Mouse (Mus musculus) yolk sac, embryonic 10.5 days (tissue): ENCODE measurements around the gene Cacna1c.

Source experiments
- DNase-seq: peaks from one replicate; pipeline ENCODE4 v3.0.0-alpha.2; 2017; ENCODE audit warnings: low spot score

Gene Cacna1c

GRCm38 (mm10) chr6:118956234-118956633 is 240.0 kb downstream of the Cacna1c start:
- no peak for DNase-seq

GRCm38 (mm10) chr6:118955777-118956176 is 240.4 kb downstream of the Cacna1c start:
- no peak for DNase-seq

- DNase-seq: no peak
Measured at GRCm38 (mm10) chr6:118954988-118955554, 241.1 kb downstream of the Cacna1c start.

GRCm38 (mm10) chr6:118952377-118952776 is 243.8 kb downstream of the Cacna1c start:
- no peak for DNase-seq

GRCm38 (mm10) chr6:118950190-118950589 is 246.0 kb downstream of the Cacna1c start:
- no peak for DNase-seq

GRCm38 (mm10) chr6:118947286-118947685 is 248.9 kb downstream of the Cacna1c start:
- DNase-seq: no peak

- no peak for DNase-seq
Measured at GRCm38 (mm10) chr6:118946660-118947059, 249.6 kb downstream of the Cacna1c start.

GRCm38 (mm10) chr6:118944093-118944492 is 252.1 kb downstream of the Cacna1c start:
- no peak for DNase-seq

- no peak for DNase-seq
Measured at GRCm38 (mm10) chr6:118941816-118942215, 254.4 kb downstream of the Cacna1c start.

- no peak for DNase-seq
Measured at GRCm38 (mm10) chr6:118941036-118941435, 255.2 kb downstream of the Cacna1c start.

- no peak for DNase-seq
Measured at GRCm38 (mm10) chr6:118939626-118940025, 256.6 kb downstream of the Cacna1c start.

GRCm38 (mm10) chr6:118938386-118939096 is 257.7 kb downstream of the Cacna1c start:
- no peak for DNase-seq

- DNase-seq: no peak
Measured at GRCm38 (mm10) chr6:118937536-118937935, 258.7 kb downstream of the Cacna1c start.

GRCm38 (mm10) chr6:118935520-118936415 is 260.4 kb downstream of the Cacna1c start:
- DNase-seq: no peak

GRCm38 (mm10) chr6:118934243-118934902 is 261.8 kb downstream of the Cacna1c start:
- DNase-seq: no peak

- no peak for DNase-seq
Measured at GRCm38 (mm10) chr6:118933017-118933594, 263.1 kb downstream of the Cacna1c start.

GRCm38 (mm10) chr6:118932002-118932700 is 264.1 kb downstream of the Cacna1c start:
- no peak for DNase-seq

GRCm38 (mm10) chr6:118926669-118927068 is 269.5 kb downstream of the Cacna1c start:
- DNase-seq: no peak

- no peak for DNase-seq
Measured at GRCm38 (mm10) chr6:118924426-118924825, 271.8 kb downstream of the Cacna1c start.

- no peak for DNase-seq
Measured at GRCm38 (mm10) chr6:118923926-118924325, 272.3 kb downstream of the Cacna1c start.

- DNase-seq: no peak
Measured at GRCm38 (mm10) chr6:118923212-118923577, 273.0 kb downstream of the Cacna1c start.
